Comparison of ENCODE assay signal across 15 mouse cellular contexts in genomic region chr2:131933598-131933997, GRCm38 (mm10). TPM values are rescaled to one million over a fixed set of nuclear protein-coding genes. Genes with fewer than 3 reads are reported as not detected.
DNase-seq lines count a peak whose midpoint lies in the region; ATAC-seq and TF ChIP-seq lines count a peak whose summit lies in the region.
"Had no signal": no experiment of that assay in that cellular context is flagged by ENCODE, and none has a peak within 500 bp of the region (broad histone marks: within the 10 kb centered on the region; RNA-seq: fewer than 3 reads in every experiment).

No protein-coding gene starts in this region.

- H3K9me3 ChIP-seq in hindbrain, embryonic 13.5 days: no peaks in the 10 kb centered on the region
- no peaks in the 10 kb centered on the region for H3K9me3 ChIP-seq in hindbrain, embryonic 14.5 days (ENCODE audit: control insufficient read depth, low read length)
- no peaks in the 10 kb centered on the region for H3K9me3 ChIP-seq in limb, embryonic 11.5 days (ENCODE audit: control insufficient read depth, low read length)
- no peaks in the 10 kb centered on the region for H3K9me3 ChIP-seq in limb, embryonic 10.5 days (replicated peaks)
- H3K9me3 ChIP-seq in forebrain, embryonic 13.5 days (replicated peaks): no peaks in the 10 kb centered on the region
- no peaks in the 10 kb centered on the region for H3K9me3 ChIP-seq in midbrain, postnatal 0 days (ENCODE audit: low read length)
- H3K9me3 ChIP-seq: embryonic facial prominence, embryonic 13.5 days had no signal

- no peak for DNase-seq in hindbrain, embryonic 14.5 days (ENCODE audit: low spot score)
- no peak for DNase-seq in limb, embryonic 11.5 days (ENCODE audit: low spot score)
- DNase-seq in limb, embryonic 10.5 days (ENCODE audit: low spot score): no peak
- DNase-seq in midbrain, postnatal 0 days (ENCODE audit: low spot score): peak; percentile 32
- no peak for DNase-seq in embryo, embryonic 11 days
- DNase-seq: left cerebral cortex, postnatal 4 days; lung, postnatal 4 days; right cerebral cortex, postnatal 14 days; thymus, adult 18-20 months had no signal

- H3K4me2 ChIP-seq in hindbrain, embryonic 13.5 days: no peak overlapping the region
- H3K4me2 ChIP-seq in hindbrain, embryonic 14.5 days (replicated peaks): no peak overlapping the region
- no peak overlapping the region for H3K4me2 ChIP-seq in limb, embryonic 11.5 days (ENCODE audit: low read depth, severe bottlenecking)
- H3K4me2 ChIP-seq in forebrain, embryonic 13.5 days: no peak overlapping the region
- H3K4me2 ChIP-seq in midbrain, postnatal 0 days (ENCODE audit: low read depth, low read length, poor library complexity, severe bottlenecking): no peak overlapping the region
- H3K4me2 ChIP-seq: embryonic facial prominence, embryonic 13.5 days had no signal

- no peak for TF ChIP-seq CTCF in midbrain, postnatal 0 days (IDR thresholded peaks at IDR 0.05)

- H3K27me3 ChIP-seq in hindbrain, embryonic 13.5 days: no peaks in the 10 kb centered on the region
- H3K27me3 ChIP-seq in hindbrain, embryonic 14.5 days (ENCODE audit: control insufficient read depth, insufficient read depth, low read length): no peaks in the 10 kb centered on the region
- H3K27me3 ChIP-seq in limb, embryonic 11.5 days (ENCODE audit: control insufficient read depth, insufficient read depth, low read length): no peaks in the 10 kb centered on the region
- H3K27me3 ChIP-seq in limb, embryonic 10.5 days (ENCODE audit: low read depth, poor library complexity, severe bottlenecking): no peaks in the 10 kb centered on the region
- no peaks in the 10 kb centered on the region for H3K27me3 ChIP-seq in forebrain, embryonic 13.5 days
- H3K27me3 ChIP-seq in midbrain, postnatal 0 days (ENCODE audit: insufficient read depth, low read length): no peaks in the 10 kb centered on the region
- H3K27me3 ChIP-seq: embryonic facial prominence, embryonic 13.5 days had no signal

- H3K36me3 ChIP-seq in hindbrain, embryonic 13.5 days: peaks cover 28% of the 10 kb centered on the region
- H3K36me3 ChIP-seq in hindbrain, embryonic 14.5 days (replicated peaks; ENCODE audit: control insufficient read depth, insufficient read depth): peaks cover 24% of the 10 kb centered on the region
- no peaks in the 10 kb centered on the region for H3K36me3 ChIP-seq in limb, embryonic 11.5 days (ENCODE audit: control insufficient read depth, insufficient read depth, low read length)
- H3K36me3 ChIP-seq in limb, embryonic 10.5 days: peaks cover 4% of the 10 kb centered on the region; the same call in 1 of the 2 replicates
- H3K36me3 ChIP-seq in forebrain, embryonic 13.5 days (ENCODE audit: poor library complexity, severe bottlenecking): peaks cover 23% of the 10 kb centered on the region
- peaks cover 22% of the 10 kb centered on the region for H3K36me3 ChIP-seq in midbrain, postnatal 0 days (ENCODE audit: insufficient read depth, low read length)

- WGBS in hindbrain, embryonic 13.5 days: 56% methylated on average over 3 of the region's 3 CpGs
- 69% methylated on average over 3 of the region's 3 CpGs for WGBS in hindbrain, embryonic 14.5 days
- 75% methylated on average over 3 of the region's 3 CpGs for WGBS in limb, embryonic 11.5 days
- WGBS in limb, embryonic 10.5 days: 74% methylated on average over 3 of the region's 3 CpGs
- WGBS in forebrain, embryonic 13.5 days: 33% methylated on average over 3 of the region's 3 CpGs
- WGBS in midbrain, postnatal 0 days: 47% methylated on average over 3 of the region's 3 CpGs

- peaks cover 15% of the 10 kb centered on the region for H3K4me1 ChIP-seq in hindbrain, embryonic 13.5 days (replicated peaks)
- no peaks in the 10 kb centered on the region for H3K4me1 ChIP-seq in hindbrain, embryonic 14.5 days (replicated peaks; ENCODE audit: control insufficient read depth, insufficient read depth, low read length)
- no peaks in the 10 kb centered on the region for H3K4me1 ChIP-seq in limb, embryonic 11.5 days (ENCODE audit: control insufficient read depth, insufficient read depth, low read length)
- H3K4me1 ChIP-seq in limb, embryonic 10.5 days: no peaks in the 10 kb centered on the region
- peaks cover 15% of the 10 kb centered on the region for H3K4me1 ChIP-seq in forebrain, embryonic 13.5 days
- H3K4me1 ChIP-seq in midbrain, postnatal 0 days (ENCODE audit: insufficient read depth, low read length): no peaks in the 10 kb centered on the region; the same call in 1 of the 2 replicates

- 0 out of 2 replicates have a peak overlapping the region, but pooled peaks have one; percentile 6 for H3K9ac ChIP-seq in hindbrain, embryonic 13.5 days
- H3K9ac ChIP-seq in hindbrain, embryonic 14.5 days: no peak overlapping the region
- H3K9ac ChIP-seq in limb, embryonic 11.5 days (ENCODE audit: low read length): peak overlapping the region; percentile 22; the same call in 1 of the 2 replicates
- H3K9ac ChIP-seq in forebrain, embryonic 13.5 days: no peak overlapping the region
- no peak overlapping the region for H3K9ac ChIP-seq in midbrain, postnatal 0 days (replicated peaks; ENCODE audit: low read length, poor library complexity, severe bottlenecking)
- H3K9ac ChIP-seq: embryonic facial prominence, embryonic 13.5 days had no signal

- H3K4me3 ChIP-seq in hindbrain, embryonic 13.5 days: no peak overlapping the region
- no peak overlapping the region for H3K4me3 ChIP-seq in hindbrain, embryonic 14.5 days (replicated peaks; ENCODE audit: low read length)
- no peak overlapping the region for H3K4me3 ChIP-seq in limb, embryonic 11.5 days (ENCODE audit: low read depth, low read length)
- H3K4me3 ChIP-seq in limb, embryonic 10.5 days: no peak overlapping the region
- H3K4me3 ChIP-seq in forebrain, embryonic 13.5 days: no peak overlapping the region
- no peak overlapping the region for H3K4me3 ChIP-seq in midbrain, postnatal 0 days (ENCODE audit: low read depth, low read length)
- H3K4me3 ChIP-seq: embryonic facial prominence, embryonic 13.5 days had no signal

- no peak for ATAC-seq in hindbrain, embryonic 13.5 days (ENCODE audit: low FRiP score)
- ATAC-seq in hindbrain, embryonic 14.5 days (ENCODE audit: low FRiP score): no peak
- ATAC-seq in limb, embryonic 11.5 days (ENCODE audit: insufficient number of reproducible peaks, low FRiP score, low TSS enrichment, low read depth): no peak
- 0 out of 2 replicates have a peak, but pooled peaks have one; percentile 19 for ATAC-seq in forebrain, embryonic 13.5 days
- peak; percentile 67 for ATAC-seq in midbrain, postnatal 0 days (ENCODE audit: low FRiP score)

- peak overlapping the region; percentile 5; the same call in 1 of the 2 replicates for H3K27ac ChIP-seq in hindbrain, embryonic 13.5 days
- H3K27ac ChIP-seq in hindbrain, embryonic 14.5 days: no peak overlapping the region
- no peak overlapping the region; the same call in 1 of the 2 replicates for H3K27ac ChIP-seq in limb, embryonic 11.5 days (replicated peaks; ENCODE audit: low read depth, low read length)
- no peak overlapping the region for H3K27ac ChIP-seq in limb, embryonic 10.5 days
- H3K27ac ChIP-seq in forebrain, embryonic 13.5 days: 0 out of 2 replicates have a peak overlapping the region, but pooled peaks have one; percentile 2
- peak overlapping the region; percentile 62 for H3K27ac ChIP-seq in midbrain, postnatal 0 days (ENCODE audit: low read depth, low read length)
- H3K27ac ChIP-seq: embryonic facial prominence, embryonic 13.5 days had no signal

RNA-seq across cellular contexts. Expression of gene Prnd, which starts 17.1 kb away (rescaled TPM):
- 11.8 and 13.3 TPM in 2 replicates for polyA plus RNA-seq in hindbrain, embryonic 13.5 days (2015; fragmentation: Nextera tagmentation; extraction: Ambion mirVana)
- polyA plus RNA-seq in hindbrain, embryonic 14.5 days (2014; fragmentation: Nextera tagmentation; extraction: Ambion mirVana): 11.8 and 15.0 TPM in 2 replicates
- polyA plus RNA-seq in limb, embryonic 11.5 days (2014; fragmentation: Nextera tagmentation; extraction: Ambion mirVana): 14.6 and 16.0 TPM in 2 replicates
- 11.0 and 13.7 TPM in 2 replicates for polyA plus RNA-seq in limb, embryonic 10.5 days (2016; fragmentation: Nextera tagmentation; extraction: Ambion mirVana)
- polyA plus RNA-seq in forebrain, embryonic 13.5 days (2015; fragmentation: Nextera tagmentation; extraction: Ambion mirVana): 7.3 and 7.7 TPM in 2 replicates
- total RNA-seq in midbrain, postnatal 0 days (2014; rRNA removed): 2.5 and 3.9 TPM in 2 replicates
- 4.0 and 4.8 TPM in 2 replicates for polyA plus RNA-seq in midbrain, postnatal 0 days (2015; fragmentation: Nextera tagmentation; extraction: Ambion mirVana)

RNA-seq across cellular contexts. Expression of gene Prn, which starts 23.8 kb away (rescaled TPM):
- polyA plus RNA-seq in hindbrain, embryonic 13.5 days (2015; fragmentation: Nextera tagmentation; extraction: Ambion mirVana): not detected in 2 replicates
- not detected in 2 replicates for polyA plus RNA-seq in hindbrain, embryonic 14.5 days (2014; fragmentation: Nextera tagmentation; extraction: Ambion mirVana)
- polyA plus RNA-seq in limb, embryonic 11.5 days (2014; fragmentation: Nextera tagmentation; extraction: Ambion mirVana): not detected in 2 replicates
- not detected in 2 replicates for polyA plus RNA-seq in limb, embryonic 10.5 days (2016; fragmentation: Nextera tagmentation; extraction: Ambion mirVana)
- not detected in 2 replicates for polyA plus RNA-seq in forebrain, embryonic 13.5 days (2015; fragmentation: Nextera tagmentation; extraction: Ambion mirVana)
- total RNA-seq in midbrain, postnatal 0 days (2014; rRNA removed): not detected in 2 replicates
- 0.22 TPM in 1 of 2 replicates, not detected in the other for polyA plus RNA-seq in midbrain, postnatal 0 days (2015; fragmentation: Nextera tagmentation; extraction: Ambion mirVana)
- total RNA-seq: gastrocnemius, adult 18-20 months had no signal
- polyA plus RNA-seq: intestine, embryonic 14.5 days; neural tube, embryonic 11.5 days had no signal

RNA-seq across cellular contexts. Expression of gene Prnp, which starts 23.9 kb away (rescaled TPM):
- polyA plus RNA-seq in hindbrain, embryonic 13.5 days (2015; fragmentation: Nextera tagmentation; extraction: Ambion mirVana): 113 and 118 TPM in 2 replicates
- 99.5 and 101 TPM in 2 replicates for polyA plus RNA-seq in hindbrain, embryonic 14.5 days (2014; fragmentation: Nextera tagmentation; extraction: Ambion mirVana)
- polyA plus RNA-seq in limb, embryonic 11.5 days (2014; fragmentation: Nextera tagmentation; extraction: Ambion mirVana): 16.6 and 19.3 TPM in 2 replicates
- 9.8 and 19.3 TPM in 2 replicates for polyA plus RNA-seq in limb, embryonic 10.5 days (2016; fragmentation: Nextera tagmentation; extraction: Ambion mirVana)
- 103 and 110 TPM in 2 replicates for polyA plus RNA-seq in forebrain, embryonic 13.5 days (2015; fragmentation: Nextera tagmentation; extraction: Ambion mirVana)
- 254 and 255 TPM in 2 replicates for total RNA-seq in midbrain, postnatal 0 days (2014; rRNA removed)
- polyA plus RNA-seq in midbrain, postnatal 0 days (2015; fragmentation: Nextera tagmentation; extraction: Ambion mirVana): 283 and 306 TPM in 2 replicates

Comparison
In these comparisons a context has a peak if more than half of its experiments do, and no peak if none do; other contexts are left out.
1. H3K27ac ChIP-seq: peak in hindbrain, embryonic 13.5 days (single experiment), forebrain, embryonic 13.5 days (single experiment) and midbrain, postnatal 0 days (single experiment); none in hindbrain, embryonic 14.5 days (single experiment), limb, embryonic 11.5 days (single experiment) and limb, embryonic 10.5 days (single experiment).
2. H3K9ac ChIP-seq: peak in hindbrain, embryonic 13.5 days (single experiment) and limb, embryonic 11.5 days (single experiment); none in hindbrain, embryonic 14.5 days (single experiment), forebrain, embryonic 13.5 days (single experiment) and midbrain, postnatal 0 days (single experiment).
3. ATAC-seq: peak in forebrain, embryonic 13.5 days (single experiment) and midbrain, postnatal 0 days (single experiment); none in hindbrain, embryonic 13.5 days (single experiment), hindbrain, embryonic 14.5 days (single experiment) and limb, embryonic 11.5 days (single experiment).